Mouse (Mus musculus): ENCODE data around the gene Slc39a7. TPM values are rescaled to one million over a fixed set of nuclear protein-coding genes. Genes with fewer than 3 reads are reported as not detected.

Slc39a7 gene
- polyA plus RNA-seq, 1 experiment: 40.0 TPM

- Histone ChIP-seq H3K4me3 (ENCODE audit: insufficient read depth, low read depth, low read length) (no peak overlapping the region), H3K27ac (replicated peaks; ENCODE audit: low read depth, low read length) (no peak overlapping the region), H3K4me1 (ENCODE audit: control insufficient read depth, insufficient read depth, insufficient read length, low read length) (peaks cover 6% of the 10 kb centered on the region; the same call in 1 of the 2 replicates)
Observed at GRCm38 (mm10) chr17:34037241-34037640, 5.8 kb upstream of the Slc39a7 start.

- Histone ChIP-seq H3K27ac (replicated peaks; ENCODE audit: low read depth, low read length) (no peak overlapping the region), H3K4me3 (ENCODE audit: insufficient read depth, low read depth, low read length) (no peak overlapping the region), H3K4me1 (ENCODE audit: control insufficient read depth, insufficient read depth, insufficient read length, low read length) (peaks cover 6% of the 10 kb centered on the region; the same call in 1 of the 2 replicates)
Observed at GRCm38 (mm10) chr17:34036647-34037046, 5.2 kb upstream of the Slc39a7 start.

GRCm38 (mm10) chr17:34035517-34035916, 4.0 kb upstream of the Slc39a7 start:
- Histone ChIP-seq H3K4me3 (ENCODE audit: insufficient read depth, low read depth, low read length) (no peak overlapping the region), H3K27ac (replicated peaks; ENCODE audit: low read depth, low read length) (no peak overlapping the region), H3K4me1 (ENCODE audit: control insufficient read depth, insufficient read depth, insufficient read length, low read length) (peaks cover 5% of the 10 kb centered on the region; the same call in 1 of the 2 replicates)

GRCm38 (mm10) chr17:34034064-34034463, 2.6 kb upstream of the Slc39a7 start:
- no peak overlapping the region for H3K27ac ChIP-seq (replicated peaks; ENCODE audit: low read depth, low read length)
- H3K4me3 ChIP-seq (ENCODE audit: insufficient read depth, low read depth, low read length): no peak overlapping the region
- peaks cover 14% of the 10 kb centered on the region; the same call in 1 of the 2 replicates for H3K4me1 ChIP-seq (ENCODE audit: control insufficient read depth, insufficient read depth, insufficient read length, low read length)

GRCm38 (mm10) chr17:34033441-34033840, 2.0 kb upstream of the Slc39a7 start:
- H3K4me3 ChIP-seq (ENCODE audit: insufficient read depth, low read depth, low read length): peak overlapping the region; percentile 71
- peaks cover 14% of the 10 kb centered on the region; the same call in 1 of the 2 replicates for H3K4me1 ChIP-seq (ENCODE audit: control insufficient read depth, insufficient read depth, insufficient read length, low read length)
- no peak overlapping the region for H3K27ac ChIP-seq (replicated peaks; ENCODE audit: low read depth, low read length)

GRCm38 (mm10) chr17:34032806-34033205, 1.3 kb upstream of the Slc39a7 start:
- H3K27ac ChIP-seq (replicated peaks; ENCODE audit: low read depth, low read length): peak overlapping the region; percentile 80
- H3K4me1 ChIP-seq (ENCODE audit: control insufficient read depth, insufficient read depth, insufficient read length, low read length): peaks cover 14% of the 10 kb centered on the region; the same call in 1 of the 2 replicates
- H3K4me3 ChIP-seq (ENCODE audit: insufficient read depth, low read depth, low read length): peak overlapping the region; percentile 71

GRCm38 (mm10) chr17:34032174-34032632, 721 bp upstream of the Slc39a7 start:
- H3K4me3 ChIP-seq (ENCODE audit: insufficient read depth, low read depth, low read length): peak overlapping the region; percentile 71
- peak overlapping the region; percentile 80 for H3K27ac ChIP-seq (replicated peaks; ENCODE audit: low read depth, low read length)
- H3K4me1 ChIP-seq (ENCODE audit: control insufficient read depth, insufficient read depth, insufficient read length, low read length): peaks cover 15% of the 10 kb centered on the region; the same call in 1 of the 2 replicates

- Histone ChIP-seq H3K27ac (replicated peaks; ENCODE audit: low read depth, low read length) (peak overlapping the region; percentile 85), H3K4me1 (ENCODE audit: control insufficient read depth, insufficient read depth, insufficient read length, low read length) (peaks cover 18% of the 10 kb centered on the region; the same call in 1 of the 2 replicates), H3K4me3 (ENCODE audit: insufficient read depth, low read depth, low read length) (peak overlapping the region; percentile 88)
Observed at GRCm38 (mm10) chr17:34030861-34031326, 588 bp downstream of the Slc39a7 start.

- peak overlapping the region; percentile 88 for H3K4me3 ChIP-seq (ENCODE audit: insufficient read depth, low read depth, low read length)
- H3K4me1 ChIP-seq (ENCODE audit: control insufficient read depth, insufficient read depth, insufficient read length, low read length): peaks cover 18% of the 10 kb centered on the region; the same call in 1 of the 2 replicates
- no peak overlapping the region for H3K27ac ChIP-seq (replicated peaks; ENCODE audit: low read depth, low read length)
Observed at GRCm38 (mm10) chr17:34029890-34030595, 1.4 kb downstream of the Slc39a7 start.

- peaks cover 18% of the 10 kb centered on the region; the same call in 1 of the 2 replicates for H3K4me1 ChIP-seq (ENCODE audit: control insufficient read depth, insufficient read depth, insufficient read length, low read length)
- no peak overlapping the region for H3K27ac ChIP-seq (replicated peaks; ENCODE audit: low read depth, low read length)
- H3K4me3 ChIP-seq (ENCODE audit: insufficient read depth, low read depth, low read length): no peak overlapping the region
Observed at GRCm38 (mm10) chr17:34029150-34029889, 2.2 kb downstream of the Slc39a7 start.

GRCm38 (mm10) chr17:34028501-34029149, 2.9 kb downstream of the Slc39a7 start:
- H3K4me3 ChIP-seq (ENCODE audit: insufficient read depth, low read depth, low read length): no peak overlapping the region
- H3K27ac ChIP-seq (replicated peaks; ENCODE audit: low read depth, low read length): no peak overlapping the region
- peaks cover 18% of the 10 kb centered on the region; the same call in 1 of the 2 replicates for H3K4me1 ChIP-seq (ENCODE audit: control insufficient read depth, insufficient read depth, insufficient read length, low read length)

- Histone ChIP-seq H3K4me3 (ENCODE audit: insufficient read depth, low read depth, low read length) (peak within 1 kb of the TSS; percentile 82), H3K27ac (replicated peaks; ENCODE audit: low read depth, low read length) (peak within 1 kb of the TSS; percentile 58), H3K4me1 (ENCODE audit: control insufficient read depth, insufficient read depth, insufficient read length, low read length) (peaks cover 18% of the 10 kb centered on the region; the same call in 1 of the 2 replicates)
Observed at GRCm38 (mm10) chr17:34027656-34028223, 3.7 kb downstream of the Slc39a7 start, which contains the start of gene H2-Ke6. Gene H2-Ke6, minus strand, starts transcription at chr17:34028060.

- H3K27ac ChIP-seq (replicated peaks; ENCODE audit: low read depth, low read length): 0 out of 2 replicates have a peak overlapping the region, but pooled peaks have one; percentile 58
- peaks cover 18% of the 10 kb centered on the region; the same call in 1 of the 2 replicates for H3K4me1 ChIP-seq (ENCODE audit: control insufficient read depth, insufficient read depth, insufficient read length, low read length)
- peak overlapping the region; percentile 82 for H3K4me3 ChIP-seq (ENCODE audit: insufficient read depth, low read depth, low read length)
Observed at GRCm38 (mm10) chr17:34026917-34027655, 4.4 kb downstream of the Slc39a7 start.

GRCm38 (mm10) chr17:34026221-34026620, 5.3 kb downstream of the Slc39a7 start:
- Histone ChIP-seq H3K4me3 (ENCODE audit: insufficient read depth, low read depth, low read length) (peak overlapping the region; percentile 82; the same call in 1 of the 2 replicates), H3K27ac (replicated peaks; ENCODE audit: low read depth, low read length) (no peak overlapping the region), H3K4me1 (ENCODE audit: control insufficient read depth, insufficient read depth, insufficient read length, low read length) (peaks cover 18% of the 10 kb centered on the region; the same call in 1 of the 2 replicates)

Data from brown adipose tissue, adult 24 weeks (tissue).